Mouse (Mus musculus) intestine, embryonic 16.5 days (tissue): ENCODE data around the gene Trpm7. TPM values are rescaled to one million over a fixed set of nuclear protein-coding genes. Genes with fewer than 3 reads are reported as not detected.

Experiments
- ATAC-seq: fragments of 200-750 bp; cut with Nextera tagmentation; 2 replicates; pipeline ENCODE4 v1.8.0; 2017; ENCODE audit warnings: moderate TSS enrichment, moderate library complexity
- H3K27ac ChIP-seq: fragments of 300-500 bp; sonication (generic); 2 replicates; pipeline ENCODE4 v1.5.1; 2014; ENCODE audit warnings: mild to moderate bottlenecking, low read length
- H3K27me3 ChIP-seq: fragments of 300-500 bp; sonication (generic); replicated peaks from 2 replicates; pipeline ENCODE4 v1.6.1; 2014; ENCODE audit warnings: low read length, control low read depth, mixed read lengths; ENCODE audit not compliant: control insufficient read depth, insufficient read depth
- H3K36me3 ChIP-seq: fragments of 300-500 bp; sonication (generic); 2 replicates; pipeline ENCODE4 v1.6.1; 2014; ENCODE audit warnings: low read length, control low read depth; ENCODE audit not compliant: control insufficient read depth, insufficient read depth
- H3K4me1 ChIP-seq: fragments of 300-500 bp; sonication (generic); 2 replicates; pipeline ENCODE4 v1.6.1; 2014; ENCODE audit warnings: low read length, control low read depth, mixed read lengths; ENCODE audit not compliant: control insufficient read depth, insufficient read depth
- H3K4me2 ChIP-seq: fragments of 300-500 bp; sonication (generic); 2 replicates; pipeline ENCODE4 v1.6.1; 2014; ENCODE audit warnings: low read depth, low read length, control low read depth
- H3K4me3 ChIP-seq: fragments of 300-500 bp; sonication (generic); 2 replicates; pipeline ENCODE4 v1.5.1; 2014; ENCODE audit warnings: mild to moderate bottlenecking, low read length
- H3K9ac ChIP-seq: fragments of 300-500 bp; sonication (generic); 2 replicates; pipeline ENCODE4 v1.6.1; 2014; ENCODE audit warnings: low read depth, low read length
- H3K9me3 ChIP-seq: fragments of 300-500 bp; sonication (generic); 2 replicates; pipeline ENCODE4 v1.6.1; 2016; ENCODE audit warnings: low read length, control low read depth; ENCODE audit not compliant: control insufficient read depth
- WGBS: fragments of 180-500 bp; shearing (Covaris S2); extraction: QIAGEN DNeasy Blood & Tissue Kit; methylation state at CpG from one replicate; pipeline ENCODE4 v1.1.7; 2014; 5-methylcytosine and 5-hydroxymethylcytosine counted together
- polyA plus RNA-seq: library from polyadenylated mRNA; unstranded; fragments of >200 nt; fragmentation: Nextera tagmentation; extraction: Ambion mirVana; gene quantifications from 2 replicates; pipeline ENCODE4 v1.2.1, GENCODE M21; 2015

The Trpm7 gene
- polyA plus RNA-seq = 33.0 and 37.8 TPM in 2 replicates

GRCm38 (mm10) chr2:126875871-126876796, at the start of gene Trpm7:
Gene Trpm7, minus strand, starts transcription at chr2:126876230.
- Histone ChIP-seq H3K4me2 (peak within 1 kb of the TSS; percentile 68), H3K27me3 (no peaks in the 10 kb centered on the region), H3K4me3 (peak within 1 kb of the TSS; percentile 67), H3K27ac (peak within 1 kb of the TSS; percentile 97), H3K9ac (peak within 1 kb of the TSS; percentile 94), H3K36me3 (no peaks in the 10 kb centered on the region), H3K4me1 (no peaks in the 10 kb centered on the region; the same call in 1 of the 2 replicates), H3K9me3 (no peaks in the 10 kb centered on the region)
- WGBS = under 1% methylated on average over 80 of the region's 81 CpGs
- peak; percentile 98 for ATAC-seq

GRCm38 (mm10) chr2:126920358-126921060, 44.5 kb upstream of the Trpm7 start:
- Histone ChIP-seq H3K4me2 (no peak overlapping the region), H3K9ac (no peak overlapping the region), H3K4me1 (no peaks in the 10 kb centered on the region), H3K4me3 (no peak overlapping the region), H3K36me3 (peaks cover 8% of the 10 kb centered on the region), H3K27me3 (no peaks in the 10 kb centered on the region), H3K9me3 (no peaks in the 10 kb centered on the region), H3K27ac (no peak overlapping the region)
- whole genome bisulfite sequencing = 83% methylated on average over 12 of the region's 12 CpGs
- ATAC-seq = no peak

GRCm38 (mm10) chr2:126916236-126916635, 40.2 kb upstream of the Trpm7 start:
- Histone ChIP-seq H3K9ac (no peak overlapping the region), H3K27me3 (no peaks in the 10 kb centered on the region), H3K36me3 (peaks cover 4% of the 10 kb centered on the region), H3K4me1 (no peaks in the 10 kb centered on the region), H3K4me2 (no peak overlapping the region), H3K4me3 (no peak overlapping the region), H3K27ac (no peak overlapping the region), H3K9me3 (no peaks in the 10 kb centered on the region)
- WGBS = 61% methylated on average over 1 of the region's 1 CpGs
- no peak for ATAC-seq

- H3K36me3 ChIP-seq = peaks cover 4% of the 10 kb centered on the region
- no peak overlapping the region for H3K9ac ChIP-seq
- H3K27ac ChIP-seq = no peak overlapping the region
- H3K9me3 ChIP-seq = no peaks in the 10 kb centered on the region
- no peaks in the 10 kb centered on the region for H3K27me3 ChIP-seq
- 76% methylated on average over 4 of the region's 4 CpGs for WGBS
- no peak overlapping the region for H3K4me2 ChIP-seq
- no peak overlapping the region for H3K4me3 ChIP-seq
- H3K4me1 ChIP-seq = no peaks in the 10 kb centered on the region
- no peak for ATAC-seq
These were observed 38.1 kb upstream of the Trpm7 start for GRCm38 (mm10) chr2:126914096-126914495.

GRCm38 (mm10) chr2:126904162-126904561, 28.1 kb upstream of the Trpm7 start:
- H3K9ac ChIP-seq = no peak overlapping the region
- WGBS = 70% methylated on average over 3 of the region's 3 CpGs
- no peak overlapping the region for H3K4me2 ChIP-seq
- no peak overlapping the region for H3K4me3 ChIP-seq
- no peaks in the 10 kb centered on the region for H3K4me1 ChIP-seq
- no peaks in the 10 kb centered on the region for H3K27me3 ChIP-seq
- ATAC-seq = no peak
- H3K9me3 ChIP-seq = no peaks in the 10 kb centered on the region
- H3K27ac ChIP-seq = no peak overlapping the region
- peaks cover 3% of the 10 kb centered on the region; the same call in 1 of the 2 replicates for H3K36me3 ChIP-seq

- WGBS = 93% methylated on average over 9 of the region's 9 CpGs
- ATAC-seq = no peak
- H3K4me3 ChIP-seq = no peak overlapping the region
- H3K9ac ChIP-seq = no peak overlapping the region
- H3K27ac ChIP-seq = no peak overlapping the region
- peaks cover 8% of the 10 kb centered on the region; the same call in 1 of the 2 replicates for H3K36me3 ChIP-seq
- no peaks in the 10 kb centered on the region for H3K27me3 ChIP-seq
- H3K4me2 ChIP-seq = no peak overlapping the region
- no peaks in the 10 kb centered on the region for H3K4me1 ChIP-seq
- no peaks in the 10 kb centered on the region for H3K9me3 ChIP-seq
These were observed 21.5 kb upstream of the Trpm7 start for GRCm38 (mm10) chr2:126897511-126897910.

- Histone ChIP-seq H3K27ac (no peak overlapping the region), H3K36me3 (peaks cover 8% of the 10 kb centered on the region; the same call in 1 of the 2 replicates), H3K4me3 (no peak overlapping the region), H3K9ac (no peak overlapping the region), H3K4me2 (no peak overlapping the region), H3K4me1 (no peaks in the 10 kb centered on the region), H3K9me3 (no peaks in the 10 kb centered on the region), H3K27me3 (no peaks in the 10 kb centered on the region)
- 75% methylated on average over 6 of the region's 6 CpGs for WGBS
- ATAC-seq = 0 out of 2 replicates have a peak, but pooled peaks have one; percentile 44
These were observed 20.9 kb upstream of the Trpm7 start for GRCm38 (mm10) chr2:126896941-126897340.

GRCm38 (mm10) chr2:126894245-126894644, 18.2 kb upstream of the Trpm7 start:
- Histone ChIP-seq H3K4me2 (no peak overlapping the region), H3K27me3 (no peaks in the 10 kb centered on the region), H3K9ac (no peak overlapping the region), H3K9me3 (no peaks in the 10 kb centered on the region), H3K36me3 (0 out of 2 replicates have a peak, but pooled peaks cover 5% of the 10 kb centered on the region), H3K4me1 (no peaks in the 10 kb centered on the region), H3K4me3 (no peak overlapping the region), H3K27ac (no peak overlapping the region)
- 94% methylated on average over 3 of the region's 3 CpGs for WGBS
- no peak for ATAC-seq

- no peak for ATAC-seq
- Histone ChIP-seq H3K4me3 (no peak overlapping the region), H3K9ac (no peak overlapping the region), H3K27me3 (no peaks in the 10 kb centered on the region), H3K4me1 (no peaks in the 10 kb centered on the region), H3K27ac (no peak overlapping the region), H3K4me2 (no peak overlapping the region), H3K9me3 (no peaks in the 10 kb centered on the region), H3K36me3 (0 out of 2 replicates have a peak, but pooled peaks cover 2% of the 10 kb centered on the region)
- 59% methylated on average over 7 of the region's 7 CpGs for WGBS
These were observed 16.3 kb upstream of the Trpm7 start for GRCm38 (mm10) chr2:126892316-126892715.
